Mouse (Mus musculus) left cerebral cortex, postnatal 10 days (tissue): ENCODE measurements at regions not wholly inside any gene's neighbourhood (a gene's known extent, or its start where the extent isn't known, plus 50 kb on each side); places are given as distances from the start of the nearest gene placed in this dataset.

Experiments used
- DNase-seq, 2 experiments: peaks; one replicate each; pipeline ENCODE4 v3.0.0; 2021 to 2022; ENCODE audit warnings: low spot score in 2 of 2, mixed read lengths in 1 of 2; ENCODE audit errors: extremely low spot score in 1 of 2
- intact Hi-C: fragments of 180-260 bp; cut with DNase I; formaldehyde crosslinking; loops from one replicate; pipeline ENCODE4 v1.15.1; 2025

DNA sequence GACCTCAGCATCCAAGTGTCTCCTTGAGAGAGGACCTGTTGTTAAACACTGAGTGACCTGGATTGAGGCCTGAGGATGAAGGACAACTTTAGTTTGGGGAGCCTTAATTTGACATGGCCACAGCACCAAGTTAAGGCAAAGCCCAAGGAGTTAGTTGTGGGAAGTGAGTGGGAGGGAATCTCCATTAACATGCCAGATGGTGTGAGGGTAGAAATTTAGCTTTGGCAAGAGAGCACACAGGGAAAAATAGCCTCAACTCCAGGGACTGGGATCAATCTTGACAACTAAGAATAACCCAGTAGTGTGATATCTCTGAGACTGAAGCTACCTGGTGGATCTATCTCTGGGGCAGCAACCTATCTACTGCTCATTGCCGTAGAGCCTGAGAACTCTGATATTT lies 105.4 kb downstream of the Ahr start:
- no peak for DNase-seq
- intact Hi-C loops = no loop called here

DNA sequence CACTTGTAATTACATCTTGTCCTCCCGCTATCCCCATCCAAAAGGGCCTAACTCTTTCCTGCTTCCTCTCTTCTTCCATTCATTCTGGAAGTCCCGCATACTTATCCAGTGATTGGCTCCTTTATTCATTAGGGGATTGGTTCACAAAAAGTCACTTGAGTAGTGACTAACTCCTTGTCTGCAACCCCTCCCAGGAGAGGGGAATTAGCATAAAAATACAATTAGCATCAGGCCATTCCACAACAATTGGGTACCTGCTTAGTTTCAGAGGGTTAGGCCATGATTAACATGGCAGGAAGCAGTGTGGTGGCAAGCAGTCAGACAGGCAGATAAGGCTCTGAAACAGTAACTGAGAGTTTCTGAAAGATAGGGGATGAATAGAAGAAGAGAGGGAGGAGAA lies 115.6 kb downstream of the Ahr start:
- intact Hi-C loops = no loop called here
- DNase-seq = no peak

DNA sequence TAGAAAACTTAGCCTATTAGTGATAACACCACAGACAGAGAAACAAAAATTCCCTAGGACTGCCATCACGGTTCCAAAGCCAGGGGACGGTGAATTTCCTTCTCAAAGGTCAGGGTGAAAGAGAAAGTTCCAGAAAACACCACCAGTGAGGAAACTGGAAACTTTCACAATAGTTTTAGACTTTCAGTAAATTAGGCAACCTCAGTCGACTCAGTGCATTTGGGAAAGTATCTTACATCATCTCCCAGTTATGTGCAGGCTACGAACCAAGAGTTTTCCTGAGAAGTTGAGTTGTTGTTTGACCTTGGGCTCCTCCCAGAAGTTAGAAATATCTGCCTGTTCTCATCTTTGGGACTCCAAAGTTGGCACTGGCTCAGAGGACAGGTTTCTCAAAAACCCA lies 116.9 kb downstream of the Ahr start:
- DNase-seq = no peak
- intact Hi-C loops = no loop called here

DNA sequence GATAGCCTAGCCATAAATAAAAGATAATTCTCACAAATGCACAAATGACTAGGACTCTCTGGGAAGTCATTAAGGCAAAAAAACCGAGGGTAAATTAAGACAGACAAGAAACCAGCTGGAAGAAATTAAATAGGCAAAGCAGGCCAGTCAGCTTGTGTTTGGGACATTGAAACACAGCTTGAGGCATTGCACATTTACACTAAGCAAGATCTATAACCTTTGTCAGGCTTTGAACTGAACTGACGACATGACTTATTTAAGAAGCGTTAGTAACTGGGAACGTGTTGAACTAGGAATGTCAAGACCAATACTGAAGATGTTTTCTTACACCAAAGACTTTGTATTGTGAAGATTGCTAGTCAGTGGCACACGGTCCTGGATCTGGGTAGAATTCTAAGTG lies 118.3 kb downstream of the Ahr start:
- DNase-seq = no peak
- intact Hi-C loops = no loop called here

DNA sequence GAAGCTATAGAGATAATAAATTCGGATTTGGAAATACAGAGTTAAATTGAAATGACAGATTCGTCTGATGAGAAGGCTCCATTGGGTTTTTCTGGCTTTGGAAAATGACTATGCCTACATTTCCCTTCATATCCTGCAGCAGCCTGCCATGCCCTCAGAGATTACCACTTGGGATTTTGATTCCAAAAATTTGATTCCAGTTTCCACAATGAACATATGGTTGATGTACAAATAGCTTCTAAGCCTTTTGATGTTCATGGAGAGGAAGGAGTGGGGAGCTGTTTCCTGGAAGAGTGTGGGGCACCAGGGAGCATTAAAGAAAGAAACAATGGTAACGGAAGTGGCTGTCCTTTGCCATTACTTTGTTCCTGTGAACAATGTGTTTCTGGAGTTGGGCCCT lies 122.1 kb downstream of the Ahr start:
- intact Hi-C loops = no loop called here
- no peak for DNase-seq

DNA sequence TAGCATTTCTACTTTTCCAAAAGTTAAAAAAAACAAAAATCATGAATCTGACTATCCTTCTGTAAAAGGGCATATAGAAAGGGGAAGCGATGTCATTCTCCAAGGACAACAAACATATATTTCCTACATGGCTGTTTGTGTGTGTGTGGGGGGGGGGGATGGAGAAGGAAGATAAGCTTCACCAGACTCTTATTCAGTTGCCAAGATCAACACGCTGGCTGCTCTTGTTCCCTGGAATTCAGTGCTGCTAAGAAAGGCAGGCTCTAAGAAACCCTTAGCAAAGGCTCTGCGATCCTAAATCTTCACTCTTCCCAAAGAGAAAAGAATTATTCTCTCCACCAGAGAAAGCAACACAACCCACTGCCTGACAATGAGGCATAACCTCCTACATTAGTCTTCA lies 126.4 kb downstream of the Ahr start:
- no peak for DNase-seq
- intact Hi-C loops = no loop called here

DNA sequence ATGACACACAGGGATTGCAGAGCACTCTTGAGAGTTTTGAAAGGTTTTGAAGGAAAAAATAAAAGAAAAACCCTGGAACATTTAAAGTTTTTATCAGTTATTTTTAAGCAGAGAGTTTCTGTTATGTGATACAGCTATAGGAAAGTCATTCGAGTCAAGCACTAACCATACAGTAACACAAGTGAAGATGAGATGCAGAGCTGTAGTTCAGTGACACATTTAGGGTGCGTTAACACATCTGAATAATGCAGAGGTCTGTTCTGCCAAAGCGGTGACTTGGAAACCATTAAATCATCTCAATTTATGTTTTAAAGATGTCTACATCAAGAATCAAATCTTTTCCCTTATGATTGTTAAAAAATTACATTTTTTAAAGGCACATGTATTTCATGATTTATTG lies 126.8 kb downstream of the Ahr start:
- DNase-seq = no peak
- intact Hi-C loops = no loop called here

DNA sequence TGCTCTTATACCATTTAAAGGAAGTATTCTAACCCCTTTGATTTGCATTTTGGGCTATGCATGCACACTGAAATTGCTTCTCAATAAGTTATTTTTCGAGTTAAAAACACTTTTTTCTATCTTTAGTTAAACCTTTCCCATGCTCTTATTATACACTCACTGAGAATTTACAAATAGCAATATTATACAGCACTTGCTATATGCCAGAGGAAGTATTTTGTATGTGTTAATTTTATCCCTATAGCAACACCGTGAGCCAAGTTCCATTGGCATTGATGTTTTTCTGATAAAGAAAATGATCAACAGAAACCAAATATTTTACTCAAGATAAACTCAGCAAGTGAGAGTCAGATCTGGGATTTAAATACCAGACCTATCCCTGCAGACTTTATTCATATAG lies 133.0 kb downstream of the Ahr start:
- no peak for DNase-seq
- intact Hi-C loops = no loop called here

DNA sequence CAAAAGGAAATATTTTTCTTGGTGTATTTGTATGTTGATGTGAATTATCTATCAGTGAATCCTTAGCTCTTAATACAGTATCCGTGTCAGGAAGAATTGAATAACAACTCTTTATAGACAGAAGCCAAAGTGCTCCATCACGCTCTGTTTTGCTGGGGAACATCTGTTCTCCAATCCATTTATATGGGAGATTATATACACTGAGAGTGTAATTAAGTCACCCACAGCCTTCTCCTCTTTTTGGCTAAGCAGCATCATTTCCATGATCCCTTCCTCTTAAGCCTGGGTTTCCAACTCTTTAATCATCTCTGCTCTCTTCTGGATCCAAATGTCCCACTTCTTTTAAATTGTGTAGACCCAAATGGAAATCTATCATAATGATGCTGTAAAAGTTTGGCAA lies 133.6 kb downstream of the Ahr start:
- no peak for DNase-seq
- intact Hi-C loops = no loop called here

DNA sequence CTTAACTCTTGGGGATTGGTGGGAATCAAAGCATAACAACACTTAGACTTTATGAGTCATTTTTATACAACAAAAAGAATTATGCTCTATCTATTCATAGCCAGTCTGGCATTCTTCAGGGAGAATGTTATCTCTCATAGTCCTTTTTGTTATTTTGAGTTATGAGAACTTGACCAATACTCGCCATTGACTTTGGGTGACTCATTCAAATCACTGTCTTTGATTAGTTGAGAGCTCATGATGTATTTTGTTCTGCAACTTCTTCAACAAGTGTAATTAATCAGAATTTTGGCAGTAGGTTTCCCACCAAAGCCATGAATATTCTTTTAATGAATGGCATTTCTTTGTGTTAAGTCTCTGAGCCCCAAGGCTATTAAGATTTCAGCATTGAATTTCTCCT lies 139.6 kb downstream of the Ahr start:
- DNase-seq = no peak
- intact Hi-C loops = no loop called here

DNA sequence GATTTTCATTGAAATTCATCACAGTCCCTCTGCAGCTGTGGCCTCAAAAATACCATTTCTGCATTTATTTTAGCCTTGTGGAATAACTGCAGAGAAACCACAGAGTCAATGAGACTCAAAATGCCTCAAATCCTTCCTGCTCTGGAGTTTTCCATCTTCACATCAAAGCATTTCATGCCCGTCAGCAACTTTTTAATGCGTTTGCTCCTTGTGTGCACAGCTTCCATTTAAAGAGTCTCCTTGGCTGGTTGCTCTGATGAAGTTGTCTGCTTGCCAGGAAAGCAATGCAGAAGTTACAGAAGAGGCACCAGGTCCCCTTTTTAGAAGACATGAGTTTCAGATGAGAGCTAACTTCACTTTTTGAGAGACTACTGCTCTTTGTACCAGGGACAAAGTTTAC lies 142.7 kb downstream of the Ahr start:
- DNase-seq = peak in 1 of 2 experiments; percentile 31
- intact Hi-C loops = no loop called here

DNA sequence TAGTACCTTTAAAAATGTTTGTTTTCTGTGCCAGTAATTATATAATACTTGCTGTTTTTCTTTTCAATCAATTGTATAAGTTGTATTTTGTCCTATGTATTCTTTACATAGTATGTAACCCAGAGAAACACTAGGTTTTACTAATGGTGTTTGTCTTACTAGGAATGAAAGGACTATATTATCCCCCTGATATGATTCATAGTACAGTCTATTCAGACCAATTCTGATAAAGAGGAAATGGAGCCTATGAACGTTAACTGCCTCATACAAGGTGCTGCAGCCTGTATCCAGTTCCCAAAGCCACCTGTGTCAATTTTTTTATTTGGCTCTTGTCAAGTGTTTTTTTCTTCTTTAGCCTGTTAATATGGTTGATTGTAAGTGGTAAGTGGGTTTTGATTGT lies 144.6 kb downstream of the Ahr start:
- DNase-seq = no peak
- intact Hi-C loops = no loop called here

DNA sequence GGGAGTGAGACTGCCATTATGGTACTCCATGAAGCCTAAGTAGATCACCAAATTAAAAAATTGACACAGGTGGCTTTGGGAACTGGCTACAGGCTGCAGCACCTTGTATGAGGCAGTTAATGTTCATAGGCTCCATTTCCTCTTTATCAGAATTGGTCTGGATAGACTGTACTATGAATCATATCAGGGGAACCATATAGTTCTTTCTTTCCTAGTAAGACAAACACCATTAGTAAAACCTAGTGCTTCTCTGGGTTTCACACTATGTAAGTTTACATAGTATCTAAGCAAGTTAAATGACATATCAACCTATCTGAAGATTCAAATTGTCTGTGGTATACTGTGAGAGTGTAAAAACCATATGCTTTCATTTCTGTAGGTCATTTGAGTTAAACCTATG lies 145.0 kb downstream of the Ahr start:
- intact Hi-C loops = no loop called here
- no peak for DNase-seq

DNA sequence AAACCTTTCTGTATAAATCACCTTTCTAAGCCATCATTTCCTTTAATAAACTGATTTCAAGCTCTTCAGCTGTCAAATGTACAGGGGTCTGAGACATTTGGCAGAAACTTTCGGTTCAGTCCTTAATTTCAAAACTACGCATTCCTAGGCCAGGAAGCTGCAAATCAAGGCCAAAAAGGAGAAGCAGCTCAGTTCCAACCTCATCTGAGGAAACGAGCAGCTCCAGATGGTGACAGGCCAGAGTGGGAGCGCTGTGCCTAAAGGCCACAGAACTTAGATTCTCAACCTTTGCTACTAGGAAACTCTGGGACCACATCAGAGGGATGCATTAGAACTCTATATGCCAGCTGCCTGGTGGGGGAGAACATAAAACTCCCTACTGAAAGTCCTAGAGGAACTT lies 150.6 kb downstream of the Ahr start:
- intact Hi-C loops = no loop called here
- no peak for DNase-seq

DNA sequence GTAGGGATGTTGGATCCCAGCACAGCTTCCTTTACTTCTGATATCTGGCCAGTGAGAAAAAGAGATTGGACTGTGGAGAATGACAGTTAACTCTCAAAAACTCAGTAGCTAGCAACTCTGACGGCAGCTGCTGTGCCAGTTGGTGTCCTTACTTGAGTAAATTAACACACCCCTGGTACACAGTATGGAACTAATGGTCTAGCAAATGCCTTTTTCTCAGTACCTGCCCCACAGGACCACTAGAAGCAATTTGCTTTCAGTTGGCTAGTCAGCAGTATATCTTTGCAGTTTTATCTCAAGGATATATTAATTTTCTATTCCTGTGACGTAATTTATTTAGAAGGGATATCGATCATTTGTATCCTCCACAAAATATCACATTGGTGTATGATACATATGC lies 157.6 kb downstream of the Ahr start:
- intact Hi-C loops = no loop called here

DNA sequence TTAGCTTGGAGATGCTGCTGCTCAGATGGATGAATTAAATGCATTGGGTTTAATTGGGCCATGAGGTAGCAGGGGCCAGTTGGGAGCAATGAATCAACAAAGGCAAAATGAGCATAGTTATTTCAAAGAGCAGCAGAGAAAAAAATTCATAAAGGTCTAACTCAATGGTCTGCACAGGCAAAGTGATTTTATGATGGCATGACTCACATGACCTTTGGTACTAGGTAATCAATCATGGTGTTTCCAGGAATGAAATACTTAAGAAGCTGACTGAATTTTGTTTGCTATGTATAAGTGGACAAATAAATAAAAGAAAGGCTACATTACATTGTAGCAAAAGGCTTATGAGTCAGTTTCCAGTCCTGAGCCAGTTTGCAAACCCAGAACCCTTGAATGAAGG lies 158.5 kb downstream of the Ahr start:
- intact Hi-C loops = no loop called here
- no peak for DNase-seq

More for the DNA sequence above, 157.6 kb downstream of the Ahr start:
- no peak for DNase-seq

DNA sequence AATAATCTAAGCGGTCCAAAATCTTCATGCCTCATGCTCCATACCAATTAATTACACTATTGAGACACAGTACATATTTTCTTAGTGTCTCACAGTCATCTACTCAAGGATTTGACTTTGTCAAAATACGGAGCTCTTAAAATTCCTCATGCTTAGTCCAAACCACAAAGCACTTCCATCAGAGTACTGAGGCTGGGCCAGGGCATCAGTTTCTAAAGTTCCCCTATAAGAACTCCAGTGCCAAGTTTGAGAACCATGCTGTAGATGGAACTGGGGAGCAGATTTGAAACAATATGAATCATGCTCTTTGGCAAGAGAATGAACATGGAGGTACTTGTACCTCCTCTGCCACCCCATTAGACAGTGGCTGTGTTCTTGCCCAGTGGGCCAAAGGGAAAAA lies 176.9 kb downstream of the Ahr start:
- DNase-seq = no peak
- intact Hi-C loops = no loop called here

DNA sequence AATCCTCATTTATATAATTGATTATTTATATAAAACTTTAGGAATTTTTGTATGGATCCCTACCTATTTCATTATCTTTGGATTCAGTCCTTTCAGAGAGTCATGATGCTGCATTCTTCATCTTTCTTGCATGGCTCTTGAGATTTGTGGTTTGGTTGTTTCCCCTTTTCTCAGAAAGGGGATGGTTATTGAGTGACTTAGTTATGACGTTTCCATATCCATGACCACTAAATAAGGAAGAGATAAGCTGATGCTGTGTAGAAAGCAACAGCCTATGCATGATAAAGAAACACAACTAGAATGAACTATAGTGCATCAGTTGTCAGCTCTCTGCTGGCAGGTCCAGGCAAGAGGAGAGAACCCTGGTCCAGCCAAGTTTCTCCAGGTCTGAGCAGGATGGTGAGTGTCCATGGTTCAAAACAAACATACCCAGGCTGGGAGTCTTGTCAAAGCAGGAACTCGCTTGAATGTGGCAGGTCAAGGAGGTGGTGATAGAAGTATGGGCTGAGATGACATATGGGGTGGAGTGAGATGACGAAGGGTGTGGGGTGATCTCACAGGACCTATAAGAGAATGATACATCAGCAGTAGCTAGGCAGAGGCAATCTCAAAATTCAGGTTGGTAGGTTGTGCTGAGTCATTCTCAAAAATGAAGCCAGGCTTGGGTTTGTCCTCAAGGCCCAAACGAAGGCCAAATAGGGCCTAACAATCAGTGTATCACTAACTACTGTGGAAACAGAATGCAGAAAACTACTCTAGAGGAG lies 196.5 kb downstream of the Ahr start:
- intact Hi-C loops = no loop called here
- no peak for DNase-seq

DNA sequence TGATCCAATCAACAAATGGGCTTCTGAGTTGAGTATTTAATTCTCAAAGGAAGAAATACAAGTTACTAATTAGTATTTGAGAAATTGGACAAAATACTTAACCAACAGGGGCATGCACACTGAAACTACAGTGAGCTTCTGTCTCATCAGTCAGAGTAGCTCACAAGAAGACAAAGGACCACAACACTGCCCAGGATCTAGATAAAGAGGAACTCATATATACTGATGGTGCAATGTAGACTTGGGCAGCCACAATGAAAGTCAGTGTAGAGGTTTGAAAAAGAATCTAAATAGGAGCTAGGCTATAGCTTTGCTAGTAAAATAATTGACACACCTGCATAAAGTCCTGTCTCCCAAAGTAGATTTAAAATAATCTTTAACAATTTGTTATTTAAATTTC lies 198.5 kb downstream of the Ahr start:
- no peak for DNase-seq
- intact Hi-C loops = no loop called here

DNA sequence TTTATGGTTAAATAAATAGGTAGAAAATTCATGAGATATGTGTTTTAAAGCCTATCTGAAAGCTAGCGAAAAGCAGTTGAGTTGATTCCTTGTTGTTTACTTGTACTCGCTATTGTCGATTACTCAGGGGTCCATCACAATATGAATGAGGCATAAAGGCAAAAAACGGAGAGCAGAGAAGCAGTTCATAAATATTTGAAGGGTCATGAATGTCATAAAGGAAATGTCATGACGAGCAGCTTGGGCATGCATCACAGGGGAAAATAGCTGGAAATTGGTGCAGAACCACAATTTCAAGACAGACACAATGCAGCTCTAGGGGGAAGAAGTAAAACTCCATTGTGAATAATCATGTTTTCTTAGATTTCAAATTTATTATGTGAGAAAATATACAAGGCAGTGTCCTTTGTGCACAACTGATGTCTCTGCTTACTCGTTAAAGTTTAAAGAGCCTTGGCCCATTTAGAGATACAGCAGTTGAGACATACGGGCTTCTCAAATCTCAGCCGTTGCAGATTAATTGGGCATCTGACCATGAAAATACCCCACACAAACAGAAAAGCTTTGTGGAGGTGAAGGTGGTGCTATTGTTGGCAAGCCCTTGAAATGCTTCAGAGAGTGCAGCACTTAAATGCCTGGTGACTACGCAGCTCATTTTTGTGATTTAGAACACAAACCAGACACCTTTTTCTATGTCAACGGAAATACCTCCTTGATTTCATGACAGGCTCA lies 200.3 kb downstream of the Ahr start:
- intact Hi-C loops = no loop called here
- no peak for DNase-seq

DNA sequence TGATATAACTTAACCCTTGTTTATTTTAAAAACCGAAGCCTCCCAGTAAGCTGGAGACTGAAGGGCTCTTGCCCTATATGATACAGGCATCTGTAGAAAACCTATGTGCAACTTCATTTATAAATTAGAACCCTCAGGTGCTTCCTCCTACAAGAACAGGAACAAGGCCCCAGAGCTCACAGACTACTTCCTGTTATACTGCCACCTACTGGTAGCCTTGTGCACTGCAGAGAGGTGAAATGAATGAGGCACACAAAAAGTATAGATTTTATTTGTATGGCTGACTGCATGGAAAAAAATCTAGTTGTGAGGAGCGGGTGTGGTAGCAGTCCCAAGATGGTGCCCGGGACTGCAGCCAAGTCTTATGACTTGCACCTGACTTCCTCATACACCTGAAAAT lies 203.5 kb downstream of the Ahr start:
- DNase-seq = no peak
- intact Hi-C loops = no loop called here
